Mouse (Mus musculus) adrenal gland, postnatal 4 days (tissue): ENCODE data around the gene Dsp. TPM values are rescaled to one million over a fixed set of nuclear protein-coding genes. Genes with fewer than 3 reads are reported as not detected.

ENCODE experiments used
- DNase-seq, 2 experiments: peaks; one replicate each; pipeline ENCODE4 v3.0.0; 2021 to 2022; ENCODE audit warnings: low spot score in 2 of 2, mixed read lengths in 2 of 2
- total RNA-seq, 2 experiments: library from RNA; stranded (reverse); gene quantifications; 2 replicates each; pipeline ENCODE4 v1.2.3; 2021

Gene Dsp
- total RNA-seq, 2 experiments from 2014 or later, result 3.6 to 7.2 TPM

- DNase-seq, result no peak
These were observed 19.6 kb downstream of the Dsp start for GRCm38 (mm10) chr13:38170707-38171144.

- no peak for DNase-seq
These were observed 42.3 kb downstream of the Dsp start for GRCm38 (mm10) chr13:38193406-38193805.

GRCm38 (mm10) chr13:38201413-38201812, 50.3 kb downstream of the Dsp start:
- no peak for DNase-seq

- DNase-seq, result no peak
These were observed 53.1 kb downstream of the Dsp start for GRCm38 (mm10) chr13:38204171-38204570.

- peak; percentile 41 to 73 for DNase-seq
These were observed 53.8 kb downstream of the Dsp start, which contains the start of gene Snrnp48 for GRCm38 (mm10) chr13:38204702-38205482. TSS of gene Snrnp48 (plus strand) at chr13:38204938.

- no peak for DNase-seq
These were observed 60.0 kb downstream of the Dsp start for GRCm38 (mm10) chr13:38211122-38211521.

- DNase-seq, result no peak
These were observed 67.6 kb downstream of the Dsp start for GRCm38 (mm10) chr13:38218686-38219085.

- DNase-seq, result no peak
These were observed 69.2 kb downstream of the Dsp start for GRCm38 (mm10) chr13:38220331-38220730.

GRCm38 (mm10) chr13:38230177-38230821, 79.2 kb downstream of the Dsp start:
- no peak for DNase-seq

- no peak for DNase-seq
These were observed 81.3 kb downstream of the Dsp start for GRCm38 (mm10) chr13:38232411-38232810.

- no peak for DNase-seq
These were observed 81.9 kb downstream of the Dsp start for GRCm38 (mm10) chr13:38232856-38233625.

GRCm38 (mm10) chr13:38234651-38235050, 83.6 kb downstream of the Dsp start:
- DNase-seq, result no peak

- no peak for DNase-seq
These were observed 84.3 kb downstream of the Dsp start for GRCm38 (mm10) chr13:38235370-38235769.

GRCm38 (mm10) chr13:38248151-38248550, 97.1 kb downstream of the Dsp start:
- no peak for DNase-seq

Other genes with a start within 250 kb of the Dsp start
- 100 to 1,000 TPM; 160 to 167 TPM for gene Ssr1, start 157.1 kb upstream of the Dsp start, total RNA-seq
- gene Riok1, start 114.3 kb upstream of the Dsp start, total RNA-seq, result 10 to 100 TPM; 47.8 to 52.6 TPM
- 10 to 100 TPM; 12.4 to 13.0 TPM for gene Cage1, start 114.2 kb upstream of the Dsp start, total RNA-seq
- gene Snrnp48, start 53.6 kb downstream of the Dsp start, total RNA-seq, result 10 to 100 TPM; 22.0 to 23.2 TPM
- gene Bmp6, start 193.8 kb downstream of the Dsp start, total RNA-seq, result 10 to 100 TPM in 1 of 2 experiments, 1 to 10 TPM in 1; 8.9 to 11.6 TPM